Mouse (Mus musculus) midbrain, embryonic 13.5 days (tissue): ENCODE results near the gene Per2. TPM values are rescaled to one million over a fixed set of nuclear protein-coding genes. Genes with fewer than 3 reads are reported as not detected.

Experiments used
- ATAC-seq: fragments of 200-750 bp; cut with Nextera tagmentation; 2 replicates; pipeline ENCODE4 v1.8.0; 2017; ENCODE audit warnings: mild to moderate bottlenecking, moderate TSS enrichment, moderate library complexity
- H3K27ac ChIP-seq: fragments of 300-500 bp; sonication (generic); 2 replicates; pipeline ENCODE4 v1.5.1; 2015; ENCODE audit warnings: inconsistent platforms, mild to moderate bottlenecking, moderate library complexity
- H3K27me3 ChIP-seq: fragments of 300-500 bp; sonication (generic); 2 replicates; pipeline ENCODE4 v1.6.1; 2015; ENCODE audit warnings: mild to moderate bottlenecking, inconsistent platforms
- H3K36me3 ChIP-seq: fragments of 300-500 bp; sonication (generic); 2 replicates; pipeline ENCODE4 v1.6.1; 2015; ENCODE audit warnings: mild to moderate bottlenecking, inconsistent platforms
- H3K4me1 ChIP-seq: fragments of 300-500 bp; sonication (generic); replicated peaks from 2 replicates; pipeline ENCODE4 v1.6.1; 2015; ENCODE audit warnings: inconsistent platforms
- H3K4me2 ChIP-seq: fragments of 300-500 bp; sonication (generic); replicated peaks from 2 replicates; pipeline ENCODE4 v1.6.1; 2015; ENCODE audit warnings: moderate library complexity, mild to moderate bottlenecking, inconsistent platforms
- H3K4me3 ChIP-seq: fragments of 300-500 bp; sonication (generic); replicated peaks from 2 replicates; pipeline ENCODE4 v1.5.1; 2015; ENCODE audit warnings: mild to moderate bottlenecking, inconsistent platforms
- H3K9ac ChIP-seq: fragments of 300-500 bp; sonication (generic); replicated peaks from 2 replicates; pipeline ENCODE4 v1.6.1; 2015; ENCODE audit warnings: mild to moderate bottlenecking, inconsistent platforms
- H3K9me3 ChIP-seq: fragments of 300-500 bp; sonication (generic); 2 replicates; pipeline ENCODE4 v1.6.1; 2016; ENCODE audit warnings: mild to moderate bottlenecking, inconsistent platforms
- WGBS: fragments of 180-500 bp; shearing (Covaris S2); methylation state at CpG from one replicate; pipeline ENCODE4 v1.1.7; 2015; 5-methylcytosine and 5-hydroxymethylcytosine counted together
- polyA plus RNA-seq: library from polyadenylated mRNA; unstranded; fragments of >200 nt; fragmentation: Nextera tagmentation; extraction: Ambion mirVana; gene quantifications from 2 replicates; pipeline ENCODE4 v1.2.1, GENCODE M21; 2015

Per2 gene
- polyA plus RNA-seq, 1 experiment from 2014 or later, result 4.7 TPM

DNA sequence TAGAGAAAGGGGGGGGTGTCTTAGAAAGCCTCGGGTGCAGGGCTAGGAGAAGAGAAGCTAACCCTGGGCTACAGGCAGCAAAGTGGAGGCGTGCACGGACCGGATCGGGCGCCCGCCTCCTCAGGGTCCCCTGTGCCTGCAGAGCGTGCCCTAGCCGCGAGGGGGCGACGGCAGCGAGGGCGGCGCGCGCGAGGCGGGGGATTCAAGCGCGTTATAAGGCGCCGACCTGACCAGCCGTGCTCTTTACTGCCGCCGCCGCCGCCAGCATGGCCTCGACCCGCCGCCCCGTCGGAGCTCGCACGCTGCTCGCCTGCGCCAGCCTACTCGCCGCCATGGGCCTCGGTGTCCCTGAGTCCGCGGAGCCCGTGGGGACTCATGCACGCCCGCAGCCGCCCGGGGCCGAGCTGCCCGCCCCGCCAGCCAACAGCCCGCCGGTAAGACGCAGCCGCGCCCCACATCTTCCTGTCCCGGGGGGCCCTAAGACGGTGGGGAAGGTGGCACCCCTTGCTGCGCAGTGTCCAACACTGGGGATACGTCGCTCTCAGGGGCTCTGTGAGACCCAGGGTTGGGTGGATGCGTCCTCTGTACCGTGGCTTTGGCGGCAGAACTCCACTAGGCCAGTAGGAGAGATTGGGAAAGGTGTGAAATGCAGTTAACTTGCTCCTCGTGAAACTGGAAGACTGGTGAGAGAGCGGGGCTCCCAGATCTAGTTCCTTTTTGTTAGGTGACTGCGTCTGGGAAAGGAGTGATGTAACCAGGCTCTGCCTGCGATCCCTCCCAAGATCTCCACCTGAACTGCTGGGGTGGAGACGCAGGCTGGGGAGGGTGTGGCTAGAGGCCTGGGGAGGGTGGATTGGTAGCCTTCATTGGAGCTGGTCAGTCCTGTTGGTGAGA lies 92.7 kb downstream of the Per2 start, which contains the start of gene Erfe:
Gene Erfe (plus strand): TSS at position 216 of the 894 bp plus-strand sequence.
- peak within 1 kb of the TSS; percentile 66 for H3K4me2 ChIP-seq
- peak within 1 kb of the TSS; percentile 62 for H3K9ac ChIP-seq
- H3K36me3 ChIP-seq, result peaks cover 22% of the 10 kb centered on the region
- H3K9me3 ChIP-seq, result 0 out of 2 replicates have a peak, but pooled peaks cover 8% of the 10 kb centered on the region
- peaks cover 9% of the 10 kb centered on the region for H3K4me1 ChIP-seq
- no peak within 1 kb of the TSS for H3K27ac ChIP-seq
- WGBS, result under 1% methylated on average over 61 of the region's 68 CpGs
- ATAC-seq, result peak; percentile 59
- peaks cover 33% of the 10 kb centered on the region for H3K27me3 ChIP-seq
- peak within 1 kb of the TSS; percentile 41 for H3K4me3 ChIP-seq

Other genes starting within 250 kb of the Per2 start
- 70.5 and 72.8 TPM in 2 replicates for gene Ube2f, start 209.0 kb downstream of the Per2 start, polyA plus RNA-seq
- 11.6 and 12.4 TPM in 2 replicates for gene Scly, start 161.0 kb downstream of the Per2 start, polyA plus RNA-seq
- 0.15 and 0.21 TPM in 2 replicates for gene Espnl, start 137.2 kb downstream of the Per2 start, polyA plus RNA-seq
- 0.07 TPM in 1 of 2 replicates, not detected in the other for gene Klhl30, start 108.3 kb downstream of the Per2 start, polyA plus RNA-seq
- gene Erfe, start 92.9 kb downstream of the Per2 start, polyA plus RNA-seq, result 0.24 and 0.55 TPM in 2 replicates
- gene Ilkap, start 60.5 kb downstream of the Per2 start, polyA plus RNA-seq, result 148 and 155 TPM in 2 replicates
- 316 and 357 TPM in 2 replicates for gene Hes6, start 45.3 kb downstream of the Per2 start, polyA plus RNA-seq
- gene Traf3ip1, start 35.3 kb upstream of the Per2 start, polyA plus RNA-seq, result 10.8 and 11.3 TPM in 2 replicates
- gene Asb1, start 81.2 kb upstream of the Per2 start, polyA plus RNA-seq, result 10.9 TPM in 2 replicates